Mouse (Mus musculus): ENCODE measurements around the gene Hivep1. TPM values are rescaled to one million over a fixed set of nuclear protein-coding genes. Genes with fewer than 3 reads are reported as not detected.

Hivep1 gene
- polyA plus RNA-seq, 1 experiment from 2014 or later: 2.4 TPM

Other genes with a start within 250 kb of the Hivep1 start
- gene Adtrp, start 204.3 kb upstream of the Hivep1 start, polyA plus RNA-seq (2015; fragmentation: Nextera tagmentation; extraction: Ambion mirVana): 0.25 TPM in 1 of 2 replicates, not detected in the other
- gene Edn1, start 249.5 kb downstream of the Hivep1 start, polyA plus RNA-seq (2015; fragmentation: Nextera tagmentation; extraction: Ambion mirVana): 0.46 and 0.53 TPM in 2 replicates

All from liver, embryonic 13.5 days (tissue).